Mouse (Mus musculus) B cell, adult (primary cell): ENCODE measurements around the gene Hist1h1b. TPM values are rescaled to one million over a fixed set of nuclear protein-coding genes. Genes with fewer than 3 reads are reported as not detected.

ENCODE experiments used
- total RNA-seq: library from RNA; stranded (reverse); gene quantifications from 4 replicates; pipeline ENCODE4 v1.2.4, GENCODE M21; 2023; ENCODE audit not compliant: inconsistent age

The Hist1h1b gene
- total RNA-seq, result 64.3 to 100 TPM (median 75.1 TPM) in 4 replicates

DNA sequence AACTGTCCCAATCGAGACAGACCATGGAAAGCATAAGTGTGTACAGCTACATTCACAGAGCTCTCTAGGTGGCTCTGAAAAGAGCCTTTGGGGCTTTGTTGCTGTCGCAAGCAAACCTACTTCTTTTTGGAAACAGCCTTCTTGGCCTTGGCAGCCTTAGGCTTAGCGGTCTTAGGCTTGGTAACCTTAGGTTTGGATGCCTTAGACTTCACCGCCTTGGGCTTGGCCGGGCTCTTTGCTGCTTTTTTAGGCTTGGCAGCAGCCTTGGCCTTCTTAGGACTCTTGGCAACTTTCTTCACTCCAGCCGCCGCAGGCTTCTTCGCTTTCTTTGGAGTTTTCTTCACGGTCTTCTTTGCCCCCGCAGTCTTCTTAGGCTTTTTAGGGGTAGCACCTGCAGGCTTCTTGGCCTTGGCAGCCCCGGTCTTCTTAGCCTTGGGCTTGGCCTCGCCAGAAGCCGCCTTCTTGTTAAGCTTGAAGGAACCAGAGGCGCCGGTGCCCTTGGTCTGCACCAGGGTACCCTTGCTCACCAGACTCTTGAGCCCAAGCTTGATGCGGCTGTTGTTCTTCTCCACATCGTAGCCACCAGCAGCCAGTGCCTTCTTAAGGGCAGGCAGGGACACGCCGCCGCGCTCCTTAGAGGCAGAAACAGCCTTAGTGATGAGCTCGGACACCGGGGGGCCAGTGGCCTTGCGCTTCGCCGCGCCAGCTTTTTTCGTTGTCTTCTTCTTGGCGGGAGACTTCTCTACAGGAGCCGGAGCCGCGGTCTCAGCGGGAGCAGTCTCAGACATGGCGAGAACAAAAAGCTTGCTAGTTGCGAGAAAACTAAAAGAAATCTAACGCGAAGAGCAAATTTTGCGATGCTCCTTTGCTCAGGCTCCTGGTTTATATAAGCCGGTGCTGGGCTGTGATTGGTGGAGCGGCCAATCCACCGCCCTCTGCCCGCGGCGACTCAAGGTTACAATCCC, at the start of gene Hist1h1b:
Hist1h1b (minus strand) TSS at position 859 of the 965 bp plus-strand sequence.

DNA sequence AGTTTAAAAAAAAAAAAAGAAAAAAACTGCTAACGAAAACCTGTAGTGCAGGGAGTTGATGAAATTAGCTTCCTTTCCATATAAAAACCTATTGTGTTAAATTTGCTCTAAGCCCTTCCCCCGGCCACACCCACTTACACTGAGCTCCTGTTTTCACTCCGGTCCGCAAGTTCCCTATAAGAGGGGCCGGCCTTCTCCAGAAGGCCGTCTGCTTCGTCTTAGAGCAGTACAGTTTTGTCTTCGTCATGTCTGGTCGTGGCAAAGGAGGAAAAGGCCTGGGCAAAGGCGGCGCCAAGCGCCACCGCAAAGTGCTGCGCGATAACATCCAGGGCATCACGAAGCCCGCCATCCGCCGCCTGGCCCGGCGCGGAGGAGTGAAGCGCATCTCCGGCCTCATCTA, 31.1 kb upstream of the Hist1h1b start, which contains the start of gene Hist1h4m:
Hist1h4m (plus strand) TSS at position 208 of the 400 bp plus-strand sequence.

DNA sequence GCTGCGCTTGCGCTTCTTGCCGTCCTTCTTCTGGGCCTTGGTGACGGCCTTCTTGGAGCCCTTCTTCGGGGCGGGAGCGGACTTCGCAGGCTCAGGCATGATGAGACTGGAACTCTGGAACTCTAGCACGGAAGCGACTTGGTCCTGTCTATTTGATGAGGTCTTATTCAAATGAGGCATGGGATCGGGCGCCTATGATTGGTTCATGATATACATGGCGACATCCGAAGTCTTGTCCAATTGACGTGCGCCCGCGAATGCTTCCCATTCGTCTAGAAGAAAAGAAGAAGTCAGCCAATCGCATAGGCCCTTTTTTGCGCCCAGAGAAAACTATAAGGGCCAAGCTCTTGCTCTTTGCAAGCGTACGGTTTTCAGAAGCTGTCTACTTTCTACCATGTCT, 29.6 kb upstream of the Hist1h1b start, which contains the start of the genes Hist1h2bq and Hist1h2ao:
Hist1h2bq (minus strand) TSS at position 125 of the 400 bp plus-strand sequence.
Hist1h2ao (plus strand) TSS at position 393 of the 400 bp plus-strand sequence.

DNA sequence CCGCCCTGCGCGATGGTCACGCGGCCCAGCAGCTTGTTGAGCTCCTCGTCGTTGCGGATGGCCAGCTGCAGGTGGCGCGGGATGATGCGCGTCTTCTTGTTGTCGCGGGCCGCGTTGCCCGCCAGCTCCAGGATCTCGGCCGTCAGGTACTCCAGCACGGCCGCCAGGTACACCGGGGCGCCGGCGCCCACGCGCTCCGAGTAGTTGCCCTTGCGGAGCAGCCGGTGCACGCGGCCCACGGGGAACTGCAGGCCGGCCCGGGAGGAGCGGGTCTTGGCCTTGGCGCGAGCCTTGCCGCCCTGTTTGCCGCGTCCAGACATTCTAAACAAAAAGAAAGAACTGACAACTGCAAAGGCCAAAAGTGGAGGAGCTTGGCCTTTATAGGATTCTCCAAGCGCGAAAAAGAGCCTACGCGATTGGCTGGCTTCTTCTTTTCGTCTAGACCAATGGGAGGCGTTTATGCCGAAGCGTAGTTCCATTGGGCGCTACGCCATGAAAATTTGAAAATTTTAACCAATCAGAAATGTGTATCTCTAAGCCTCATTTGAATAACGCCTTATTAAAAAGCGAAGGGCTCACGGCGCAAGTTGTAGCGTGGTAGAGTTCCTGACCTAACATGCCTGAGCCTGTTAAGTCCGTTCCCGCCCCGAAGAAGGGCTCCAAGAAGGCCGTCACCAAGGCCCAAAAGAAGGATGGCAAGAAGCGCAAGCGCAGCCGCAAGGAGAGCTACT, 6.6 kb upstream of the Hist1h1b start, which contains the start of the genes Hist1h2an and Hist1h2bp:
Hist1h2an (minus strand) TSS at position 320 of the 731 bp plus-strand sequence.
Hist1h2bp (plus strand) TSS at position 563 of the 731 bp plus-strand sequence.

DNA sequence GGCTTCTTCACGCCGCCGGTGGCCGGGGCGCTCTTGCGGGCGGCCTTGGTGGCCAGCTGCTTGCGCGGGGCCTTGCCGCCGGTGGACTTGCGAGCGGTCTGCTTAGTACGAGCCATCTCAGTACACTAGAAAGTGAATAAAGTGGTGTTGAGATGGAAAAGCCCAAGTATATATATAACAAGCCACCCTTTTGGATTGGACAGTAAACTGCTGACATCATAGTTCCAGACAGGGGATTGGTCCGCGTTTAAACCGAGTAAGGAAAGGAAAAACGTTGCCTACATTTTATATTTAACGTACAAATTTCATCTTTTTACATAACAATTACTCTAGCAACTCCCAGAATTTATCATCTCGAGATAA, 2.8 kb upstream of the Hist1h1b start, which contains the start of gene Hist1h3i:
Hist1h3i (minus strand) TSS at position 116 of the 363 bp plus-strand sequence.

DNA sequence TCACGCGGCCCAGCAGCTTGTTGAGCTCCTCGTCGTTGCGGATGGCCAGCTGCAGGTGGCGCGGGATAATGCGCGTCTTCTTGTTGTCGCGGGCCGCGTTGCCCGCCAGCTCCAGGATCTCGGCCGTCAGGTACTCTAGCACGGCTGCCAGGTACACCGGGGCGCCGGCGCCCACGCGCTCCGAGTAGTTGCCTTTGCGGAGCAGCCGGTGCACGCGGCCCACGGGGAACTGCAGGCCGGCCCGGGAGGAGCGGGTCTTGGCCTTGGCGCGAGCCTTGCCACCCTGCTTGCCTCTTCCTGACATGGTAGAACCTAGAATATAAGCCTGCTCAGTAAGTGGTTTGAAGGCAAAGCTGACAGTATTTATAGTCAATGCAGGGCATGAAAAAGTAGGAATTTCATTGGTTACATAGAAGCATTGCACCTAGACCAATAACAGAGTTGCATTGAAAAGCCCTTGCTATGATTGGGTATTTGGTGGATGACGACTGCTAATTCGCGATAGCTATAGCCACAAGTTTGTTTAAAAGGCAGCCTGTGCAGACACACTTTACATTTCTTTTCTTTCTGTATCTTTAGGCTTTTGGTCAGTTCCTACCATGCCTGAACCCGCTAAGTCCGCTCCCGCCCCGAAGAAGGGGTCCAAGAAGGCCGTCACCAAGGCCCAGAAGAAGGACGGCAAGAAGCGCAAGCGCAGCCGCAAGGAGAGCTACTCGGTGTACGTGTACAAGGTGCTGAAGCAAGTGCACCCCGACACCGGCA, 26.7 kb downstream of the Hist1h1b start, which contains the start of the genes Hist1h2ak and Hist1h2bn:
Hist1h2ak (minus strand) TSS at position 304 of the 762 bp plus-strand sequence.
Hist1h2bn (plus strand) TSS at position 600 of the 762 bp plus-strand sequence.

DNA sequence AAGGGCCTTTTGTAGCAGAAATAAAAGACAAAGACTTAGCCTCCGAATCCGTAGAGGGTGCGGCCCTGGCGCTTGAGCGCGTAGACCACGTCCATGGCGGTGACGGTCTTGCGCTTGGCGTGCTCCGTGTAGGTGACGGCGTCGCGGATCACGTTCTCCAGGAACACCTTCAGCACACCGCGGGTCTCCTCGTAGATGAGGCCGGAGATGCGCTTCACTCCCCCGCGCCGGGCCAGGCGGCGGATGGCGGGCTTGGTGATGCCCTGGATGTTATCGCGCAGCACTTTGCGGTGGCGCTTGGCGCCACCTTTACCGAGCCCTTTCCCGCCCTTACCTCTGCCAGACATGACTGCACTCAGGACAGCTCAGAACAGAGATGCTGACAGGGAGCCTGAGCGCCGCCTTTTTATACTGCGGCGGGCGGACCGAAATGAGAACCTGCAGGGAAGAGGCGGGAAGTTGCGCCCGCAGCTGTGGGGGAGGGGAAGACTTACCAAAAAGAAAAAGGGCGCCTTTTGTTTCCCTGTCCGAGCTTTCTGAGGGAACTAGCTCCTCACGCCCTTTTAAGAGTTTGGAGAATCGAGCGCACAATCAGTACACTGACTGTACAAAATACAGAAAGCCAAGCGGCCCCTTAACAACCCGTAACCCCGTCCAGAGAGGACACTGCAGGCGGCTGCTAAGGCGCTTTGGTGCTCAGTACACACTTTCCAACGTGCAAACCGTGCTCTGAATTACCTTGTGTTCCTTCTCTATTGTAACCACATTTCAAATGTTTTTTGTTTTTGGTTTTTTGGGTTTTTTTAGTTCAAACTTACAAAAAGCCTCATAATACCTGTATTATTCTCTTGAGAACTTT, 30.0 kb downstream of the Hist1h1b start, which contains the start of gene Hist1h4k:
Hist1h4k (minus strand) TSS at position 347 of the 859 bp plus-strand sequence.

DNA sequence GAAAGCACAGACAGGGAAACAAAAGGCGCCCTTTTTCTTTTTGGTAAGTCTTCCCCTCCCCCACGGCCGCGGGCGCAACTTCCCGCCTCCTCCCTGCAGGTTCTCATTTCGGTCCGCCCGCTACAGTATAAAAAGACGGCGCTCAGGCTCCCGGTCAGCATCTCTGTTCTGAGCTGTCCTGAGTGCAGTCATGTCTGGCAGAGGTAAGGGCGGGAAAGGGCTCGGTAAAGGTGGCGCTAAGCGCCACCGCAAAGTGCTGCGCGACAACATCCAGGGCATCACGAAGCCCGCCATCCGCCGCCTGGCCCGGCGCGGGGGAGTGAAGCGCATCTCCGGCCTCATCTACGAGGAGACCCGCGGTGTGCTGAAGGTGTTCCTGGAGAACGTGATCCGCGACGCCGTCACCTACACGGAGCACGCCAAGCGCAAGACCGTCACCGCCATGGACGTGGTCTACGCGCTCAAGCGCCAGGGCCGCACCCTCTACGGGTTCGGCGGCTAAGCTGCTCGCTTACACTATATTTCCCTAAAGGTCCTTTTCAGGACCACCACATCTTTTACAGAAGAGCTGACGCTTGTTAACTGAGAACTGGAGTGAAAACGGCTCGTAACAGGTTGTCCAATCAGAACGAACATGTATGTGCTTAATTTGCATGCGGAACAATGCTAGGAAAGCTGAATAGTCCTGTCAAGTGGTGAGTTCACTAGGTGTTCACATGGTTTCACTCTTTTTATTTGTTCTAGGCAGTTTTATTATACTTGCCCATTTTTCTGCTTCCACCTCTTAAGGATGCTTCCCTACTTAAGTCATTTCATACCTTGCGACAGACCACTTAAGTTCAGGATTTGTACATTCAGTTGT, 45.3 kb downstream of the Hist1h1b start, which contains the start of gene Hist1h4j:
Hist1h4j (plus strand) TSS at position 159 of the 862 bp plus-strand sequence.

Other genes with a start within 250 kb of the Hist1h1b start
- gene Zkscan8, start 249.5 kb downstream of the Hist1h1b start, total RNA-seq, result 11.4 to 14.0 TPM (median 12.5 TPM) in 4 replicates
- gene Olfr1366, start 237.8 kb downstream of the Hist1h1b start, total RNA-seq, result not detected in 4 replicates
- gene Olfr1535, start 220.7 kb downstream of the Hist1h1b start, total RNA-seq, result not detected in 4 replicates
- gene Olfr1364, start 198.9 kb downstream of the Hist1h1b start, total RNA-seq, result not detected in 4 replicates
- not detected in 4 replicates for gene Olfr1362, start 166.6 kb downstream of the Hist1h1b start, total RNA-seq
- gene Olfr11, start 138.1 kb downstream of the Hist1h1b start, total RNA-seq, result not detected in 4 replicates
- gene Olfr1361, start 117.2 kb downstream of the Hist1h1b start, total RNA-seq, result not detected in 4 replicates
- gene Olfr1360, start 103.2 kb downstream of the Hist1h1b start, total RNA-seq, result not detected in 4 replicates
- not detected in 4 replicates for gene Olfr1359, start 82.5 kb downstream of the Hist1h1b start, total RNA-seq
- 101 to 134 TPM (median 110 TPM) in 4 replicates for gene Hist1h2bl, start 64.5 kb downstream of the Hist1h1b start, total RNA-seq
- 57.4 to 111 TPM (median 95.3 TPM) in 4 replicates for gene Hist1h2ai, start 64.2 kb downstream of the Hist1h1b start, total RNA-seq
- 119 to 230 TPM (median 147 TPM) in 4 replicates for gene Hist1h3h, start 63.0 kb downstream of the Hist1h1b start, total RNA-seq
- 10.5 to 15.1 TPM (median 12.2 TPM) in 4 replicates for gene Hist1h2bm, start 58.6 kb downstream of the Hist1h1b start, total RNA-seq
- 11.8 to 18.5 TPM (median 15.7 TPM) in 4 replicates for gene Hist1h4j, start 45.6 kb downstream of the Hist1h1b start, total RNA-seq
- 345 to 580 TPM (median 393 TPM) in 4 replicates for gene Hist1h4k, start 30.1 kb downstream of the Hist1h1b start, total RNA-seq
- 43.9 to 61.4 TPM (median 49.5 TPM) in 4 replicates for gene Hist1h2ak, start 26.8 kb downstream of the Hist1h1b start, total RNA-seq
- 79.2 to 91.1 TPM (median 87.7 TPM) in 4 replicates for gene Hist1h2bn, start 26.5 kb downstream of the Hist1h1b start, total RNA-seq
- 159 to 245 TPM (median 224 TPM) in 4 replicates for gene Hist1h3i, start 2.7 kb upstream of the Hist1h1b start, total RNA-seq
- 26.3 to 53.4 TPM (median 30.7 TPM) in 4 replicates for gene Hist1h2an, start 6.6 kb upstream of the Hist1h1b start, total RNA-seq
- gene Hist1h2bp, start 6.8 kb upstream of the Hist1h1b start, total RNA-seq, result 38.6 to 53.7 TPM (median 48.7 TPM) in 4 replicates
- 179 to 205 TPM (median 201 TPM) in 4 replicates for gene Hist1h2bq, start 29.6 kb upstream of the Hist1h1b start, total RNA-seq
- 199 to 315 TPM (median 296 TPM) in 4 replicates for gene Hist1h2ao, start 29.8 kb upstream of the Hist1h1b start, total RNA-seq
- 283 to 393 TPM (median 343 TPM) in 4 replicates for gene Hist1h4m, start 31.1 kb upstream of the Hist1h1b start, total RNA-seq
- 138 to 258 TPM (median 167 TPM) in 4 replicates for gene Hist1h4n, start 51.6 kb upstream of the Hist1h1b start, total RNA-seq
- 46.5 to 101 TPM (median 67.4 TPM) in 4 replicates for gene Hist1h2ap, start 52.9 kb upstream of the Hist1h1b start, total RNA-seq
- gene Hist1h2br, start 53.1 kb upstream of the Hist1h1b start, total RNA-seq, result 177 to 204 TPM (median 198 TPM) in 4 replicates
- 3.0 to 5.1 TPM (median 4.2 TPM) in 4 replicates for gene Zfp184, start 164.5 kb upstream of the Hist1h1b start, total RNA-seq
- not detected in 4 replicates for gene Pom121l2, start 200.6 kb upstream of the Hist1h1b start, total RNA-seq
- gene Prss16, start 229.1 kb upstream of the Hist1h1b start, total RNA-seq, result 0.42 to 1.4 TPM (median 0.62 TPM) in 4 replicates